Mouse (Mus musculus): ENCODE data around the gene Prcd. TPM values are rescaled to one million over a fixed set of nuclear protein-coding genes. Genes with fewer than 3 reads are reported as not detected.
"Not testable (repeated sequence)": the region's sequence is repeated elsewhere in the genome, so short reads cannot be mapped to it uniquely, and the experiment has no call there.

Gene Prcd
- polyA plus RNA-seq, 1 experiment, result not detected

DNA sequence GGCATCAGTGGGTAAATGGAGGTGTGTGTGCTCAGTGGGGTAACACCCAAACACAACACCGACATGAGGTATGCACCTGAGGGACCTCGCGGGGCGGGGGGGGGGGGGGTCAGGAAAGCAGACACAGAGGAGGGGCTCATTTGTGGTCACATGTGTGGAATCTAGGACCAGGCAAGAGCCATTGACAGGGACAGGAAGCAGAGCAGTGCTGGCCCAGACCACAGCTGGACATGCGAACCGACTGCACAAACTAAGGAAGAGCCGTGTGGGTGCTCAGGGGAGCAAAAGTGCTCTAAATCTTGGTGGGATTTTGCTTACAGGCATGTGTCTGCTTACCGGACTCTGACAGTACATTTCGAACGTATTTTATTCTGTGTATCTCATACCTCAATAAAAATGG is 12.0 kb downstream of the Prcd start:
- TF ChIP-seq POLR2A (IDR thresholded peaks at IDR 0.05; ENCODE audit: borderline replicate concordance, control insufficient read depth, low read depth, low read length), result no peak
- TF ChIP-seq CTCF (IDR thresholded peaks at IDR 0.05; ENCODE audit: control insufficient read depth, insufficient read depth, low read length), result no peak
- Histone ChIP-seq H3K4me1 (ENCODE audit: control insufficient read depth, insufficient read depth, low read length) (no peaks in the 10 kb centered on the region), H3K27ac (ENCODE audit: control insufficient read depth, insufficient read depth, low read depth, low read length, poor library complexity) (no peak overlapping the region), H3K4me3 (replicated peaks; ENCODE audit: control insufficient read depth, low read depth, low read length) (no peak overlapping the region)
- WGBS, result 81% methylated on average over 10 of the region's 10 CpGs

DNA sequence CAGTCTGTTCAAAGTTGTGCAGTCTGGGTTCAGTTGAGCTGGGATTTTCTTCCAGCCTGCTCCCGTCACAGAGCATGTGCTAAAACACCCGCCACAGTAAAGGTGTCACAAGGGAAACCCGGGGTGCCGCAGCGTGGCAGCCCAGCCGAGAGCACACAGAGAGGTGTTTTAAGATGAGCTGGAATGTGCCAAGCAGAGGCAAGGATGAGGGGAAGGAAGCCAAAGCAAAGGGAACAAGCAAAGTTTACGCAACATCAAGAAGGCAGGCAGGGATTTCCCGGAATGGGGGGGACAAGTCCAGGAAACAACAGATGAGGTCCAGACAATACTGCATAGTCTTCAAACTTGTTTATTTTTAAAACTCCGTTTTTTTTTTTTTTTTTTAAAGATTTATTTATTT is 13.2 kb downstream of the Prcd start:
- no peak for TF ChIP-seq CTCF (IDR thresholded peaks at IDR 0.05; ENCODE audit: control insufficient read depth, insufficient read depth, low read length)
- TF ChIP-seq POLR2A (IDR thresholded peaks at IDR 0.05; ENCODE audit: borderline replicate concordance, control insufficient read depth, low read depth, low read length), result no peak
- no peak overlapping the region; the same call in 1 of the 2 replicates for H3K27ac ChIP-seq (ENCODE audit: control insufficient read depth, insufficient read depth, low read depth, low read length, poor library complexity)
- H3K4me3 ChIP-seq (replicated peaks; ENCODE audit: control insufficient read depth, low read depth, low read length), result no peak overlapping the region
- no peaks in the 10 kb centered on the region for H3K4me1 ChIP-seq (ENCODE audit: control insufficient read depth, insufficient read depth, low read length)
- WGBS, result 68% methylated on average over 9 of the region's 9 CpGs

DNA sequence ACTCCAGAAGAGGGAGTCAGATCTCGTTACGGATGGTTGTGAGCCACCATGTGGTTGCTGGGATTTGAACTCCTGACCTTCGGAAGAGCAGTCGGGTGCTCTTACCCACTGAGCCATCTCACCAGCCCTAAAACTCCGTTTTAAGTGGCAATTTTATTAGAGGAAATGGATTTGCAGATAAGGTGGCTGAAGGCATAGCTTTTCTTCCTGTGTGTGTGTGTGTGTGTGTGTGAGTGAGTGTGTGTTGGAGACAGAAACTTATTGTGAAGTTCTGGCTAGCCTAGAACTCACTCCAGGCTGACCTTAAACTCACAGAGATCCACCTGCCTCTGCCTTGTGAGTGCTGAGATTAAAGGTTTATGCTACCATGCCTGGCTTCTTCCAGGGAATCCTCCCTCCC is 13.7 kb downstream of the Prcd start:
- WGBS, result 38% methylated on average over 5 of the region's 5 CpGs
- not testable (repeated sequence) for H3K27ac ChIP-seq (ENCODE audit: control insufficient read depth, insufficient read depth, low read depth, low read length, poor library complexity); H3K4me1 ChIP-seq (ENCODE audit: control insufficient read depth, insufficient read depth, low read length); H3K4me3 ChIP-seq (replicated peaks; ENCODE audit: control insufficient read depth, low read depth, low read length)

DNA sequence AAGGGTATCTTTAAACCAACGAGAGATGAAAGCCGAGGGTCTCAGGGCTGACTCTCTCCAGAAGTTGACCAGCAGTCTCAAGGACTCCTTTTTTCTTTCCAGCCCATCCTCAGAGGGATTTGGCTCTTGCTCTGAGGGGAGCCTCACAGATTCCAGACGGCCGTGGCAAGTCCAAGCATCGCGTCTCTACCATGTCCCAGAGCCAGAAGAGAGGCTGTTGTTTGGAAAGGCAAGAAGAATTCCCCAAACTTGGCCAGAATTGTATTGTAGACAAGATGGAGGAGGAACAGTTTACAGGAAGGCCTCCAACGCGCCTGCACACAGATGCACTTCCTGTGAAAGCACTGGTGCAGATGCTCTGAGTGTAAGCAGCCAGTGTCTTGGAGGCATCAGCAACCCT is 14.6 kb downstream of the Prcd start:
- H3K27ac ChIP-seq (ENCODE audit: control insufficient read depth, insufficient read depth, low read depth, low read length, poor library complexity), result no peak overlapping the region
- H3K4me1 ChIP-seq (ENCODE audit: control insufficient read depth, insufficient read depth, low read length), result peaks cover 2% of the 10 kb centered on the region; the same call in 1 of the 2 replicates
- TF ChIP-seq POLR2A (IDR thresholded peaks at IDR 0.05; ENCODE audit: borderline replicate concordance, control insufficient read depth, low read depth, low read length) (no peak), CTCF (IDR thresholded peaks at IDR 0.05; ENCODE audit: control insufficient read depth, insufficient read depth, low read length) (no peak)
- H3K4me3 ChIP-seq (replicated peaks; ENCODE audit: control insufficient read depth, low read depth, low read length), result no peak overlapping the region
- WGBS, result 70% methylated on average over 8 of the region's 8 CpGs

DNA sequence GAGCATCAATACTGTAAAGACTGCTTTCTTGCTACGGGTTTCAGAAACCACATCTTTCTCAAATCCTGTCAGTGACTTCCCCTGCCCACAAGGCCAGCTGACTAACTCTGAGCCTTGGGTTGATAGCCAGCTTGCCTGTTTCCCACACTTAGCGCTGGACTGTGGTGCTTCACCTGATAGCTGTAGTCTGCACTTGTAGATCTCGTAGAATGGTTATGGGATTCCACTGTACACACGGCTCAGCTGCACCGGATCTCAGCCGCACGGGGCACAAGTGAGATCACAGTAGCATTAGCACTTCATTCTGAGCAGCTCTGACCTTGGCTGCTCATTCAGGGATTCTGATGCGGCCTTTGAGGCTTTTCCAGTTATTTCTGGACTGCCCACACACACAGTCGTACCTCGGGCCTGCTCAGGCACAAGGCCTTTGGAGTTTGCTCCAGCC is 15.1 kb downstream of the Prcd start:
- Histone ChIP-seq H3K4me3 (replicated peaks; ENCODE audit: control insufficient read depth, low read depth, low read length) (no peak overlapping the region), H3K4me1 (ENCODE audit: control insufficient read depth, insufficient read depth, low read length) (peaks cover 2% of the 10 kb centered on the region; the same call in 1 of the 2 replicates), H3K27ac (ENCODE audit: control insufficient read depth, insufficient read depth, low read depth, low read length, poor library complexity) (no peak overlapping the region)
- no peak for TF ChIP-seq CTCF (IDR thresholded peaks at IDR 0.05; ENCODE audit: control insufficient read depth, insufficient read depth, low read length)
- no peak for TF ChIP-seq POLR2A (IDR thresholded peaks at IDR 0.05; ENCODE audit: borderline replicate concordance, control insufficient read depth, low read depth, low read length)
- 51% methylated on average over 10 of the region's 10 CpGs for WGBS

DNA sequence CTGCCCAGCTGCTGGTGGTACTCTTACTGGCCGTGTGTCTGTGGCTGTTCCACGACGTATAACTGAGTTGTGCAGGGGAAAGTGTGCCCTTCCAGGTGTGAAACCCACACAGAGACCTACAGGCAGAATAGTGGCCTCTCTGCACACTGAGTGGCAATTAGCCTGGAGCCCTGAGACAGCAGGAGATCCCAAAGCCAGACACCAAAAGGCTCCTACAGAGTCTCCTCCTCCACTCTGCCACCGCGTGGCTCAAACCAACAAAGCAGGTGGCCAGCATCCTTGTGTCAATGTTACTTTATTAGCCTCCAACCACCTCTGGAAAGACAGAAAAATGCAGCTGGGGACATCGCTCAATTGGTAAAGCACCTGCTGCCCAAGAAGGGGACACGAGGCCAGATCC is 15.5 kb downstream of the Prcd start:
- H3K4me3 ChIP-seq (replicated peaks; ENCODE audit: control insufficient read depth, low read depth, low read length), result no peak overlapping the region
- H3K4me1 ChIP-seq (ENCODE audit: control insufficient read depth, insufficient read depth, low read length), result peaks cover 2% of the 10 kb centered on the region; the same call in 1 of the 2 replicates
- no peak overlapping the region for H3K27ac ChIP-seq (ENCODE audit: control insufficient read depth, insufficient read depth, low read depth, low read length, poor library complexity)
- WGBS, result 81% methylated on average over 7 of the region's 7 CpGs
- TF ChIP-seq POLR2A (IDR thresholded peaks at IDR 0.05; ENCODE audit: borderline replicate concordance, control insufficient read depth, low read depth, low read length), result no peak
- TF ChIP-seq CTCF (IDR thresholded peaks at IDR 0.05; ENCODE audit: control insufficient read depth, insufficient read depth, low read length), result no peak

DNA sequence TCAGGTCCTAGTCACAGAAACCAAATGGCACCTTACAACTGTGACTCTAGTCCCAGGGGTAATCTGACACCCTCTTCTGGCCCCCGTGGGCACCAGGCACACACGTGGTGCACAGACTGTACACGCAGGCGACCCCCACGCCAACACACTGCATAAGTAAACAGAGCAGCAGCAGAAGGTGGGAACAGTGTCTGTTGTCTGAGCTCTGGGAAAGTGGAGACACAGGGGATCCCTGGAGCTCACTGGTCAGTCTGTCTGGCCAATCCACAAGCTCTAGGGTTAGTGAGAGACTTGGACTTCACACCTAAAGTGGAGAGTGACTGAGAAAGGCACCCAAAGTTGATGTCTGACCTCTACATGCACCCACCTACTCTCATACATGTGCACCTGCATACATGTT is 16.0 kb downstream of the Prcd start:
- TF ChIP-seq CTCF (IDR thresholded peaks at IDR 0.05; ENCODE audit: control insufficient read depth, insufficient read depth, low read length) (no peak), POLR2A (IDR thresholded peaks at IDR 0.05; ENCODE audit: borderline replicate concordance, control insufficient read depth, low read depth, low read length) (no peak)
- H3K4me3 ChIP-seq (replicated peaks; ENCODE audit: control insufficient read depth, low read depth, low read length), result no peak overlapping the region
- 83% methylated on average over 5 of the region's 5 CpGs for WGBS
- H3K4me1 ChIP-seq (ENCODE audit: control insufficient read depth, insufficient read depth, low read length), result peaks cover 2% of the 10 kb centered on the region; the same call in 1 of the 2 replicates
- no peak overlapping the region for H3K27ac ChIP-seq (ENCODE audit: control insufficient read depth, insufficient read depth, low read depth, low read length, poor library complexity)

DNA sequence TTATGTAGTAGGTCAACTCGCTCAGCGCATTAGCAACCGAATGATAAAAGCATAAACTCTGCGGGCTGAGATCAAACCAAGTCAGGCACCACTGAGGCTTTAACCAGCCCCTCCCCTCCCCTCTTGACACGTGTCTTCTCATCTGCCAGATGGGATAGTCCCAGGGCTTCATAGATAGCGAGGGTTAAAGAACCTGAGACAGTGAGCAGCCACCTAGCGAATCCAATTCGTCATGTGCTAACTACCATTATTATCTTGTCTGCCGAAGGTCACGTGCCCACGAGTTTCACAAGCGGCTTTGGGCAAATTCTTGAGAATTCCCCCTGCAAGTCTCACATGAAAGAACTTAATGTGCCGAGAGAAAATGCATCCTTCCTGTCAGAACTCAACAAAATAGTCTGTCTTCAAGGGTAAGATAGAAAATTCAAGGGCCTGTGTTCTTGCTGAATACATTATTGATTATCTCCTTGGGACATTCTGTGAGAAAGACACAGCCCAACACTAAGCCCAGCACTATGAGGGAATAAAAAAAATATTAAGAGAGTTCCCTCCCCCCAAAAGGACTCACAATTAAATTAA is 16.5 kb downstream of the Prcd start:
- H3K4me1 ChIP-seq (ENCODE audit: control insufficient read depth, insufficient read depth, low read length), result peaks cover 2% of the 10 kb centered on the region; the same call in 1 of the 2 replicates
- WGBS, result 71% methylated on average over 13 of the region's 13 CpGs
- no peak overlapping the region for H3K27ac ChIP-seq (ENCODE audit: control insufficient read depth, insufficient read depth, low read depth, low read length, poor library complexity)
- no peak for TF ChIP-seq CTCF (IDR thresholded peaks at IDR 0.05; ENCODE audit: control insufficient read depth, insufficient read depth, low read length)
- no peak for TF ChIP-seq POLR2A (IDR thresholded peaks at IDR 0.05; ENCODE audit: borderline replicate concordance, control insufficient read depth, low read depth, low read length)
- H3K4me3 ChIP-seq (replicated peaks; ENCODE audit: control insufficient read depth, low read depth, low read length), result no peak overlapping the region

DNA sequence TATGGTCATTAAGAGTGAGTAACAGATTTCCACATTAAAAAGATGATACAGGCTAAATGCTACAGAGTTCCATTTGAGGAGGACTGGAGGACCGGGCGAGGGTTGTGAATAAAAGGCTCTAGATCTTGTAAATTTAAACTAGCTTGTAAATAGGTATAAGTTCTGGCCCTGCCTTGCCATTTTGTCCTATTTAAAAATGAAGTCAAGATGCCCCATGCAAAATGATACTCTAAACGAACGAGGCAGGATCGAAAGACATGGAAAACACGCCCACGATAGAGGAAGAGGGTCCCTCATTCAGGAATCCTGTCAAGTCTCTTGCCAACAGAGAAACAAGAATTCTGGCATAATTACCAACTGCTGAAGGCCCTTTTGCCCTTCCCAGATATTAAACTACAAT is 17.1 kb downstream of the Prcd start:
- H3K27ac ChIP-seq (ENCODE audit: control insufficient read depth, insufficient read depth, low read depth, low read length, poor library complexity), result no peak overlapping the region
- peaks cover 2% of the 10 kb centered on the region; the same call in 1 of the 2 replicates for H3K4me1 ChIP-seq (ENCODE audit: control insufficient read depth, insufficient read depth, low read length)

More for the DNA sequence above, 17.1 kb downstream of the Prcd start:
- WGBS, result 84% methylated on average over 7 of the region's 7 CpGs
- no peak overlapping the region for H3K4me3 ChIP-seq (replicated peaks; ENCODE audit: control insufficient read depth, low read depth, low read length)
- TF ChIP-seq POLR2A (IDR thresholded peaks at IDR 0.05; ENCODE audit: borderline replicate concordance, control insufficient read depth, low read depth, low read length) (no peak), CTCF (IDR thresholded peaks at IDR 0.05; ENCODE audit: control insufficient read depth, insufficient read depth, low read length) (no peak)

Measured in bone marrow, adult 2 months (tissue).